Mouse (Mus musculus): Measurements from ENCODE around the gene Dstn.

GRCm38 (mm10) chr2:143932340-143932873 lies 17.3 kb downstream of the Dstn start:
- no peak for TF ChIP-seq GABPA (IDR thresholded peaks at IDR 0.05; ENCODE audit: low read depth, low read length)
- TF ChIP-seq ZC3H11A (IDR thresholded peaks at IDR 0.05; ENCODE audit: low read depth, low read length): no peak
- no peak for TF ChIP-seq CTCF (IDR thresholded peaks at IDR 0.05 in 2 of 3, conservative IDR thresholded peaks at IDR 0.05 in 1 of 3; ENCODE audit: control insufficient read depth in 1 of 3, insufficient read depth in 1 of 3, low read depth in 2 of 3, low read length in 3 of 3, poor library complexity in 1 of 3, severe bottlenecking in 1 of 3)
- no peak for TF ChIP-seq SIN3A (IDR thresholded peaks at IDR 0.05; ENCODE audit: low read length)
- TF ChIP-seq CHD1 (IDR thresholded peaks at IDR 0.05; ENCODE audit: low read depth, low read length): no peak
- no peak for TF ChIP-seq USF2 (IDR thresholded peaks at IDR 0.05; ENCODE audit: borderline replicate concordance in 1 of 2, insufficient read depth in 1 of 2, low read depth in 1 of 2, low read length in 2 of 2)
- no peak for TF ChIP-seq POLR2A (IDR thresholded peaks at IDR 0.05; ENCODE audit: control insufficient read depth in 1 of 2, insufficient read depth in 1 of 2, low read depth in 1 of 2, low read length in 2 of 2, poor library complexity in 1 of 2)
- TF ChIP-seq MAZ (IDR thresholded peaks at IDR 0.05; ENCODE audit: low read depth, low read length): no peak
- no peak for TF ChIP-seq NELFE (IDR thresholded peaks at IDR 0.05; ENCODE audit: low read depth, low read length)
- no peak for TF ChIP-seq ZNF384 (IDR thresholded peaks at IDR 0.05; ENCODE audit: low read depth, low read length)
- no peak for TF ChIP-seq TBP (IDR thresholded peaks at IDR 0.05; ENCODE audit: low read depth, low read length)
- no peak for TF ChIP-seq EP300 (IDR thresholded peaks at IDR 0.05; ENCODE audit: low read depth in 1 of 2, low read length in 2 of 2)
- TF ChIP-seq MEF2A (IDR thresholded peaks at IDR 0.05; ENCODE audit: extremely low read depth, insufficient replicate concordance, low read depth, low read length, poor library complexity, severe bottlenecking): no peak

Data from MEL (cell line).